Mouse (Mus musculus) G1E (cell line): ENCODE results near the gene Clpsl2. TPM values are rescaled to one million over a fixed set of nuclear protein-coding genes. Genes with fewer than 3 reads are reported as not detected.

Source experiments
- ATAC-seq: 2 replicates; pipeline ENCODE4 v1.8.0; 2016; ENCODE audit warnings: mild to moderate bottlenecking; ENCODE audit not compliant: insufficient number of reproducible peaks, poor library complexity, low FRiP score, severe bottlenecking; ENCODE audit errors: extremely low read depth
- DNase-seq: peaks from one replicate; pipeline ENCODE4 v3.0.0; 2012; ENCODE audit warnings: low spot score
- H3K27me3 ChIP-seq: 2 replicates; pipeline ENCODE4 v1.6.1; 2012; ENCODE audit warnings: mild to moderate bottlenecking, low read length, inconsistent platforms; ENCODE audit not compliant: insufficient read depth
- H3K36me3 ChIP-seq: replicated peaks from 2 replicates; pipeline ENCODE3; 2012; ENCODE audit warnings: mild to moderate bottlenecking, inconsistent platforms
- H3K4me1 ChIP-seq: 2 replicates; pipeline ENCODE4 v1.6.1; 2012; ENCODE audit warnings: low read depth, low read length, inconsistent platforms, mixed read lengths; ENCODE audit not compliant: insufficient read depth
- H3K4me3 ChIP-seq: 2 replicates; pipeline ENCODE4 v1.5.1; 2012; ENCODE audit warnings: low read depth, mild to moderate bottlenecking, inconsistent platforms, low read length, moderate library complexity, mixed read lengths
- H3K9me3 ChIP-seq: replicated peaks from 2 replicates; pipeline ENCODE4 v1.6.1; 2012; ENCODE audit warnings: inconsistent platforms
- CTCF ChIP-seq: IDR thresholded peaks from 2 replicates; pipeline ENCODE4 v1.5.1; 2012; ENCODE audit warnings: low read depth, low read length, inconsistent platforms, mixed read lengths
- GATA1 ChIP-seq: IDR thresholded peaks from 2 replicates; pipeline ENCODE4 v1.6.1; 2012; ENCODE audit warnings: borderline replicate concordance, low read length, inconsistent platforms, mixed read lengths
- GATA2 ChIP-seq: IDR thresholded peaks from 2 replicates; pipeline ENCODE4 v1.6.1; 2012; ENCODE audit warnings: low read depth, low read length, inconsistent platforms, borderline replicate concordance
- POLR2AphosphoS5 ChIP-seq: IDR thresholded peaks from 2 replicates; pipeline ENCODE4 v1.6.1; 2012; ENCODE audit warnings: low read depth, low read length, inconsistent platforms; ENCODE audit not compliant: insufficient replicate concordance
- TAL1 ChIP-seq: conservative IDR thresholded peaks from 2 replicates; pipeline ENCODE4 v1.6.1; 2012; ENCODE audit warnings: low read depth, low read length, inconsistent platforms, mixed read lengths
- polyA plus RNA-seq: library from polyadenylated mRNA; stranded (reverse); fragments of >175 nt; gene quantifications from 2 replicates; pipeline ENCODE4 v1.2.3, GENCODE M21; 2012
- total RNA-seq, 2 experiments: library from RNA; stranded (forward) in 1 of 2; stranded (reverse) in 1 of 2; fragments of 200-1000 nt in 1 of 2; fragments of >200 nt in 1 of 2; fragmentation: Nextera tagmentation in 1 of 2; gene quantifications; 2 replicates each; pipeline ENCODE4 v1.2.3; 2014 to 2017

Gene Clpsl2
- total and polyA plus RNA-seq, 3 experiments: not detected

DNA sequence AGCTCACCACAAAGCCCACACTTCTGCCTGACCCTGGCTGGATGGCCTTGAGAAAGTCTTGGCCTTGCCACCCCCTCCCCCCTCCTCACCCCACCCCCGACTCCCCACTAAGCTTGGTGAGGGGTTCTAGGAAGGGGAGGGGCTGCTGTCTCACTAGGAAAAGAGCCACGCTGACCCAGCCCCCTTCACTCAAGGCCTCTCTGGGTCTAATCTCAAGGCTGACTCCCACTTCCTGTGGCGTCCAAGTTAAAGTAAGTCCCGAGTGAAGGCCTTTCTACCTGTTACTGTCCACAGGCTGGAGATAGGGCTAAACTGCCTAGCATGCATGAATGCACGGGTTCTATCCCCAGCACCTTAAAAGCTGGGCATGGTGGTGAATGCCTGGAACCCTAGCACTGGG is 41.7 kb upstream of the Clpsl2 start:
- Histone ChIP-seq H3K36me3 (no peaks in the 10 kb centered on the region), H3K4me3 (no peak overlapping the region), H3K4me1 (peaks cover 5% of the 10 kb centered on the region), H3K9me3 (0 out of 2 replicates have a peak, but pooled peaks cover 3% of the 10 kb centered on the region), H3K27me3 (peaks cover 45% of the 10 kb centered on the region)
- TF ChIP-seq TAL1 (no peak), GATA2 (no peak), GATA1 (no peak), CTCF (no peak), POLR2AphosphoS5 (no peak)
- DNase-seq: no peak
- ATAC-seq: no peak

GRCm38 (mm10) chr17:28510445-28511342 is 38.5 kb upstream of the Clpsl2 start:
- TF ChIP-seq CTCF (no peak), POLR2AphosphoS5 (no peak), GATA2 (no peak), TAL1 (no peak), GATA1 (no peak)
- ATAC-seq (no peak), DNase-seq (no peak)
- no peak overlapping the region for H3K4me3 ChIP-seq
- H3K9me3 ChIP-seq: 0 out of 2 replicates have a peak, but pooled peaks cover 3% of the 10 kb centered on the region
- no peaks in the 10 kb centered on the region for H3K36me3 ChIP-seq
- H3K4me1 ChIP-seq: peaks cover 6% of the 10 kb centered on the region
- H3K27me3 ChIP-seq: peaks cover 59% of the 10 kb centered on the region

GRCm38 (mm10) chr17:28511616-28512541 is 37.3 kb upstream of the Clpsl2 start:
- TF ChIP-seq GATA2: no peak
- no peak for TF ChIP-seq GATA1
- TF ChIP-seq TAL1: no peak
- no peak for ATAC-seq
- Histone ChIP-seq H3K9me3 (0 out of 2 replicates have a peak, but pooled peaks cover 3% of the 10 kb centered on the region), H3K4me1 (peaks cover 9% of the 10 kb centered on the region), H3K27me3 (peaks cover 55% of the 10 kb centered on the region), H3K36me3 (no peaks in the 10 kb centered on the region), H3K4me3 (no peak overlapping the region)
- DNase-seq: no peak

GRCm38 (mm10) chr17:28512696-28513095 is 36.5 kb upstream of the Clpsl2 start:
- TF ChIP-seq CTCF (no peak), GATA1 (no peak), TAL1 (no peak), GATA2 (no peak), POLR2AphosphoS5 (no peak)

DNA sequence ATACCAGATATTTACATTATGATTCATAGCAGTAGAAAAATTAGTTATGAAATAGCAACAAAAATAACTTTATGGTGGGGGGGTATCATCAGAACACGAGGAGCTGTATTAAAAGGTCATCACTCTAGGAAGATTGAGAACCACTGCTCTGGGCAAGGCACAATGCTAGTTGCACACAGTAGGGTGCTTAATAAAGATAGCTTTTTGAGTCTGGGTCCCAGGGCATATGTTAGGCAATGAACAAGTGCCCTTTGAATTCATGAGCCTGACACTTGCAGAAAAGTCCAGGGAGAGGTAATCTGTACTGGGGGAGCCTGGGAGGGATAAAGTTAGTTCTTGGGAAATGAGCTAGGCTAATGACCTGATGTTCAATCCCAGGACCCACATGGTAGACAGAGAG is 35.9 kb upstream of the Clpsl2 start:
- DNase-seq (no peak), ATAC-seq (no peak)
- Histone ChIP-seq H3K27me3 (peaks cover 60% of the 10 kb centered on the region), H3K36me3 (no peaks in the 10 kb centered on the region), H3K4me1 (peaks cover 9% of the 10 kb centered on the region), H3K4me3 (no peak overlapping the region), H3K9me3 (0 out of 2 replicates have a peak, but pooled peaks cover 4% of the 10 kb centered on the region)
- TF ChIP-seq TAL1 (no peak), CTCF (no peak), GATA2 (no peak), GATA1 (no peak), POLR2AphosphoS5 (no peak)

More at GRCm38 (mm10) chr17:28512696-28513095, 36.5 kb upstream of the Clpsl2 start:
- Histone ChIP-seq H3K4me3 (no peak overlapping the region), H3K27me3 (peaks cover 55% of the 10 kb centered on the region), H3K9me3 (0 out of 2 replicates have a peak, but pooled peaks cover 3% of the 10 kb centered on the region), H3K4me1 (peaks cover 9% of the 10 kb centered on the region), H3K36me3 (no peaks in the 10 kb centered on the region)
- no peak for ATAC-seq
- no peak for DNase-seq

- H3K9me3 ChIP-seq: 0 out of 2 replicates have a peak, but pooled peaks cover 4% of the 10 kb centered on the region
- no peak overlapping the region for H3K4me3 ChIP-seq
- TF ChIP-seq POLR2AphosphoS5 (no peak), GATA2 (no peak), TAL1 (no peak), GATA1 (no peak), CTCF (no peak)
- no peaks in the 10 kb centered on the region for H3K36me3 ChIP-seq
- ATAC-seq: no peak; the same call in 1 of the 2 replicates
- no peak for DNase-seq
- H3K27me3 ChIP-seq: peaks cover 65% of the 10 kb centered on the region
- H3K4me1 ChIP-seq: peaks cover 10% of the 10 kb centered on the region
Observed at GRCm38 (mm10) chr17:28513844-28514243, 35.4 kb upstream of the Clpsl2 start.
